Mouse (Mus musculus): ENCODE measurements around the gene Tufm.

Tufm gene

GRCm38 (mm10) chr7:126499416-126499815 lies 12.3 kb downstream of the Tufm start:
- in situ Hi-C loops (cut with MboI, MseI) = loop anchor here (5.0 kb wide), 1 partner anchor 63 kb away; no protein-coding TSS in a partner anchor

GRCm38 (mm10) chr7:126501684-126502022 lies 14.5 kb downstream of the Tufm start:
- in situ Hi-C loops (cut with MboI, MseI) = no loop called here

- in situ Hi-C loops (cut with MboI, MseI) = no loop called here
These were observed 15.0 kb downstream of the Tufm start for GRCm38 (mm10) chr7:126502023-126502741.

- in situ Hi-C loops (cut with MboI, MseI) = no loop called here
These were observed 15.6 kb downstream of the Tufm start for GRCm38 (mm10) chr7:126502751-126503150.

- in situ Hi-C loops (cut with MboI, MseI) = no loop called here
These were observed 16.2 kb downstream of the Tufm start, which contains the start of gene Atxn2l for GRCm38 (mm10) chr7:126503273-126503878. Gene Atxn2l (minus strand): TSS chr7:126503437.

GRCm38 (mm10) chr7:126504913-126505312 lies 17.8 kb downstream of the Tufm start:
- in situ Hi-C loops (cut with MboI, MseI) = no loop called here

GRCm38 (mm10) chr7:126507126-126507778 lies 20.1 kb downstream of the Tufm start:
- in situ Hi-C loops (cut with MboI, MseI) = no loop called here

GRCm38 (mm10) chr7:126511287-126511686 lies 24.1 kb downstream of the Tufm start:
- in situ Hi-C loops (cut with MboI, MseI) = loop anchor here (5.0 kb wide), 1 partner anchor 64 kb away; no protein-coding TSS in a partner anchor

- in situ Hi-C loops (cut with MboI, MseI) = no loop called here
These were observed 31.2 kb downstream of the Tufm start for GRCm38 (mm10) chr7:126518261-126518941.

- in situ Hi-C loops (cut with MboI, MseI) = no loop called here
These were observed 32.4 kb downstream of the Tufm start for GRCm38 (mm10) chr7:126519513-126519912.

- in situ Hi-C loops (cut with MboI, MseI) = no loop called here
These were observed 36.2 kb downstream of the Tufm start for GRCm38 (mm10) chr7:126523316-126523715.

- in situ Hi-C loops (cut with MboI, MseI) = no loop called here
These were observed 41.0 kb downstream of the Tufm start for GRCm38 (mm10) chr7:126528166-126528577.

- in situ Hi-C loops (cut with MboI, MseI) = no loop called here
These were observed 46.3 kb downstream of the Tufm start for GRCm38 (mm10) chr7:126533434-126533833.

- in situ Hi-C loops (cut with MboI, MseI) = no loop called here
These were observed 48.6 kb downstream of the Tufm start for GRCm38 (mm10) chr7:126535766-126536165.

GRCm38 (mm10) chr7:126536466-126536865 lies 49.3 kb downstream of the Tufm start:
- in situ Hi-C loops (cut with MboI, MseI) = no loop called here

GRCm38 (mm10) chr7:126537820-126538585 lies 50.8 kb downstream of the Tufm start:
- in situ Hi-C loops (cut with MboI, MseI) = no loop called here

Measured in T-helper 1 cell (primary cell).